Mouse (Mus musculus) c-Kit-positive CD71-negative TER-119-negative erythroid progenitor cells, embryonic 14.5 days (primary cell): Measurements from ENCODE around the gene Bcl2.
"Not testable (repeated sequence)": the region's sequence is repeated elsewhere in the genome, so short reads cannot be mapped to it uniquely, and the experiment has no call there.

ENCODE experiments used
- DNase-seq: peaks from one replicate; pipeline ENCODE4 v3.0.0-alpha.2; 2013; ENCODE audit warnings: low read depth

The Bcl2 gene

GRCm38 (mm10) chr1:106713621-106714529 is at the start of gene Bcl2:
TSS of gene Bcl2 (minus strand) at chr1:106714274.
- DNase-seq = peak; percentile 40

- no peak for DNase-seq
Measured at GRCm38 (mm10) chr1:106760750-106761149, 46.7 kb upstream of the Bcl2 start.

DNA sequence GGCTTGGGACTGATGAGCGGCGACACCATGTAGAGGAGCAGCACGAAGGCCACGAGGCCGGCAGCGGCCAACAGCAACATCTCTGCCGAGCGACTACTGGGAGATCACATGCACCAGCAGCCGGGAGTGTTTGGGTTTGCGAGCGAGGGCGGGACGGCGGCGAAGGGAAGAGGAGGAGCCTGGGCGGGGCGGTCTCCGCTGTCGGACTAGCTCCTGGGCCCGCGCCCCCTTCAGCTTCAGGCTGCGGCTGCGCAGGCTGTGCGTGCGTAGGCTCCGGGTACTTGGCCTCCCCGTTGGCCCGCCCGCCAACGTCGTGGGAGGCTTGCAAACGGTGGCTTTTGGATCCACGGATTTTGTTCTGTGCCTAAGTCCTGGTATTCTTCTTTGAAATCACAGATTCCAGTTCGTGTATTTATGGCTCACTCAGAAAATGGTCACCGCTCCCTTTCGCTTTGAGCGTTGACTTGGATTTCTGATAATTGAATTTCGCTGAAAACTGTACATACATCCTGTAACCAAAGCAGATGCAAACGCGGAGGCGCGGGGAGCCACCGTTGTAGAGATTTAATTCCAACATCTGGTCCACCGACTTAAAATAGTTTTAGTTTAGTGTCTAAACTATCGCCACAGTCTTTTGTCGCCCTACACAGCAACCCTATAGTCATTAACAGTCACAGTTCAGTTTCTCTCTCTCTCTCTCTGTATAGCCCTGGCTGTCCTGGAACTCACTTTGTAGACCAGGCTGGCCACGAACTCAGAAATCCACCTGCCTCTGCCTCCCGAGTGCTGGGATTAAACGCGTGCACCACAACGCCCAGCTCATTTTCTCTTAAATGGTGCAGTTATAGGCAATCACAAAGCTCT is 45.7 kb upstream of the Bcl2 start, which contains the start of gene Kdsr:
TSS of gene Kdsr (minus strand) at position 156 of the 864 bp plus-strand sequence.
- peak; percentile 94 for DNase-seq

DNA sequence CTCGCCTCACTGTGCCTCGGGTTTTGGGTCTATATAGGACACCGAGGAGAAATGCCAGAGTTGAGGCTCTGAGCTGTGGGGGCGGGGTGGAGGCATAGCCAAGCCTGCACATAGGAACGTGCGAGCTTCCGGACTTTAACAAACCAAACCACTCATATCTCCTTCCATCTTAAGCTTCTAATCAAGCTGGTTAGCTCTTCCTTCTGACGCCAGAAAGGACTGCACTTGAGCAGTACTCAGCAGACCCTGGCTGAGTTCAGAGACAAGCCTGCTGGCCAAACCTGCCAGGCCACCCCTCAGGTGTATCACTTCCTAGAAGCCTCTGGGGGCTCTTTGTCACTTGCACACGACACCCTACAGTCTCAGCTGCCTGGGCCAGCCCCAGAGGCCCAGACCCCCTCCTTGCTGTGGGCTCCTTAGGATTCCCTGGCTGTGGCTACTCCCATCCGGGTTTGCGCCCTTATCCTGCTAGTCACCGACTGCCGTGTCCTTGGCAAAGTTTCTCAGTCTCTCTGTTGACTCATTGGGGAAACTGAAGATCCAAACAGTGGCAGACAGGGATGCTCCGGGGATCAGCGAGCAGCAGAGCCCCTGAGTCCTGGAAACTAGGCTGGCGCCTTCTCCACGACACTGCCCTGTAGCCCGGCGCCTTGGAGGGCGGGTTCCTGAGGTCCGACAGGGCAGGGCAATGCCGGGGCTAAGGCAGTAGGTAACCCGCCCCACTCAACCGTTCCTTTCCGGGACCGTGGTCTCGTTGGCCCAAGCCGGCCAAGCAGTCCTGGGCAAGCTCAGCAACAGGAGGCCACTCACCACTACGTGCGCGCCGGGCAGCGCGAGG is 44.9 kb upstream of the Bcl2 start:
- DNase-seq = peak; percentile 25

GRCm38 (mm10) chr1:106756633-106757032 is 42.6 kb upstream of the Bcl2 start:
- DNase-seq = no peak

GRCm38 (mm10) chr1:106752013-106752412 is 37.9 kb upstream of the Bcl2 start:
- DNase-seq = no peak

GRCm38 (mm10) chr1:106750656-106751055 is 36.6 kb upstream of the Bcl2 start:
- no peak for DNase-seq

GRCm38 (mm10) chr1:106748555-106749315 is 34.7 kb upstream of the Bcl2 start:
- DNase-seq = no peak

- no peak for DNase-seq
Measured at GRCm38 (mm10) chr1:106742980-106743379, 28.9 kb upstream of the Bcl2 start.

DNA sequence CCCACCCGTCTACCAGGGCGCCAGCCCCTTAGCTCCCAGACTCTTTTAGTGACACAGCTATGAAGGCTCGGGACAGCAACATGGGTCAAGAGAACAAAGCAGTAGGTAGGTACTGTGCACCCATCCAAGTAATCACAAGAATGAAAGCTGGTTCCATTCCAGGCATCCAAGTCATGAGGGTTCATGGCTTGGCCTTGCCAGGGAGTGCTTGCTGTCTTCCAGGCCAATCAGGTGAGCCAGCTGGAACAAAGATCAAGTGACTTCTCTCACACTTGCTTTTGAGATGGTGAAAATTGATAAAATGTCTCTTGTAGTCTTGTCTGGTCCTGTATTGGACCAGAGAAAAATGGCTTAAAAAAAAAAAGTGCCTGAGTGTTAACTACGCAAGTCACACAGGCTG is 26.7 kb upstream of the Bcl2 start:
- DNase-seq = no peak

GRCm38 (mm10) chr1:106739810-106740209 is 25.7 kb upstream of the Bcl2 start:
- no peak for DNase-seq

- no peak for DNase-seq
Measured at GRCm38 (mm10) chr1:106738092-106738491, 24.0 kb upstream of the Bcl2 start.

- no peak for DNase-seq
Measured at GRCm38 (mm10) chr1:106736211-106736610, 22.1 kb upstream of the Bcl2 start.

DNA sequence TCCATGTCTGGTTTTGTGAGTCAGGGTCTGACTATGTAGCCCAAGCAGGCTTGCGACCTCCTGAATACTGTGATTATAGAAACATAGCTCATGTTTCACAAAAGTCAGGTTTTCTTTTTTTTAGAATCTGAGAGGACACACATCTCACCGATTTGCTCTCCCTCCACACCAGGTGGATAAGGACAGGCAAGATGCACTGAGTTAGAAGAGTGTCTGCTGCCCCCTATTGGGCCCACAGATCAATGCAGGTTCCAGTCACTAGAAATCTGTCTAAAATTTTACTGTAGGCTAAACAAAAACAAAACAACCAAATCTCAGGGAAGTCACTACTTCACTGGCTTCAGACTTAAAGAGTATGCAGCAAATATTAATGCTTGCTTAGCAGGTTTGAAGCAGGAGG is 21.5 kb upstream of the Bcl2 start:
- no peak for DNase-seq

DNA sequence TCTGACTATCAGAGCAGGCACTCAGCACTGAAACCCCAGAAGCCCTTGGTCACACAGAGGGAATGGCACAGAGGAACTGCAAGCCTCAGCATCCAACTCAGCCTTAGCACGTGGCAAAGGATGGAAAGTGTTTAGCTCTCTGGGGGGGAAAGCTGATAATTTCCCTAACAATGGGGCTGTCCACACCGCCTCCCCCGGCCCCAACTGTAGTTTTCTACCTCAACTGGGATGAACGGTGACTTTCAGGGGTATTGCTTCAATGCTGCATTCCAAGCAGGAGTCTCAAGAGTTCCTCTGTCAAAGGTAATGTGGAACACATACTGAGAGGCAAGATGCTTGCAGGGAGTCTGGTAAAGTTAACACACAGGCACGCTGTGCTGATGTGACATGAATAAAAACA is 8.0 kb upstream of the Bcl2 start:
- DNase-seq = no peak

GRCm38 (mm10) chr1:106717736-106718135 is 3.7 kb upstream of the Bcl2 start:
- not testable (repeated sequence) for DNase-seq

DNA sequence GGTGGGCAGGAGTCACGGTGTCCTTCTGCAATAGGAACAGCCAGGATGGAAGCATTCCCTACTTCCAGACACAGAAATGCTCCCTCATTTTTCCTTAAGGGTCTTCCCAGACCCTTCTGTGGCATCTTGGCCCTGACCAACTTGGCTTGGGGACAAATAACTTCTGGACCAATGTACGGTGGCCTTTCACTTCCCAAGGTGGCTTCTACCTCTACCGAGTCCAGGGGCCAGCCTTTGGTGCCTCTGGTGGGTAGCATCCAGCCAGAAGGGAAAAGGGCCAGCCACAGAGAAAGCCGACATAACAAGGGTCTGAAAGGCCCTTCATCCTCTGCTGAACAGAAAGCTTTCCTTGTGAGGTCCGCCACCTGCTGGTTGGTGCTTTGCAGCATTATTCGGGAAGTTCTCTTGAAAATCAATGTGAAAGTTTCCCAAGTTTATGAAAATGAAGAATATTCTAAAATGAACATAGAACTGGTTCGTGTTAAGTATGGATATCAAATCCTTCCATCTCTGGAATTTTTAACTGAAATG is 3.1 kb upstream of the Bcl2 start:
- peak; percentile 62 for DNase-seq

DNA sequence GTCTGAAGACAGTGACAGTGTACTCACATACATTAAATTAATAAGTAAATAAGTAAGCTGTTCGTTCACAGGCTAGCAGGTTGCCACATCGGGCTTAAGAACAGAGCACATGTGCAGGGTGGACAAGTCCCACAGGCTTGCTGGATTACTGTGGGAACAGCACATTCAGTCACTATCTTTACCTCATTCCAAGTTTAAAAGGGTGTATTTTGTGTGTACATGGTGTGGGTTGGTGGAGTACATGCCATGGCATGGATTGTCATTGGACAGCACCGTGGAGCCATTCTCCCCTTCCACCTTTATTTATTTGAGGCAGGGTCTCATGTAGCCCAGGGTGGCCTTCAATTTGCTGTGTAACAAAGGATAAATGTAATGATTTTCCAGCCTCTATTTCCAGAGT is 2.1 kb upstream of the Bcl2 start:
- no peak for DNase-seq

- DNase-seq = no peak
Measured at GRCm38 (mm10) chr1:106715111-106716083, 1.3 kb upstream of the Bcl2 start.

DNA sequence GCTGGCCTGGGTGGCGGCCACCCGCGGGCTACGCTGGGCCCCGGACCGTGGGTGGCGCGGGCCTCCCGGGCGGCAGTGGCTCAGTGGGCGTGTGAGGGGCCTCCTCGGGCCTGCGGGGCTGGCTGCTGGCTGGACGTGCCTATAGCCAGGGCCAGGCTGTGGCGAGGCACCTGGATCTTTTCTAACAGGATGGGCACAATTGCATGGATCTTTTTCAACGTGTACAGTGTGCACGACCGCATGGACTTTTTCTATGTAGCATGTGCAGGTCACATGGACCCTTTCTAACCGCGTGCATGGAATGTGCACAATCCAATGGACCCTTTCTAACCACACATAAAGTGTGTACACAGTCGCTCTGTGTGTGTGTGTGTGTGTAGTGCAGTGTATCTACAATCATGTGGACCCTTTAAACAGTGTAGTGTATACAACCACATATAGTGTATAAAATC is 482 bp upstream of the Bcl2 start:
- DNase-seq = no peak
